Mouse (Mus musculus) midbrain, embryonic 16.5 days (tissue): ENCODE data around the gene Tns4. TPM values are rescaled to one million over a fixed set of nuclear protein-coding genes. Genes with fewer than 3 reads are reported as not detected.

Experiments
- ATAC-seq: fragments of 200-750 bp; cut with Nextera tagmentation; 2 replicates; pipeline ENCODE4 v1.8.0; 2017; ENCODE audit warnings: moderate TSS enrichment
- H3K27ac ChIP-seq: fragments of 300-500 bp; sonication (generic); 2 replicates; pipeline ENCODE4 v1.5.1; 2014; ENCODE audit warnings: mild to moderate bottlenecking, low read length, mixed read lengths
- H3K27me3 ChIP-seq: fragments of 300-500 bp; sonication (generic); 2 replicates; pipeline ENCODE4 v1.6.1; 2014; ENCODE audit warnings: low read depth, low read length, mixed read lengths; ENCODE audit not compliant: control insufficient read depth, insufficient read depth
- H3K36me3 ChIP-seq: fragments of 300-500 bp; sonication (generic); 2 replicates; pipeline ENCODE4 v1.6.1; 2014; ENCODE audit warnings: mild to moderate bottlenecking, low read length, moderate library complexity, mixed read lengths; ENCODE audit not compliant: control insufficient read depth, insufficient read depth
- H3K4me1 ChIP-seq: fragments of 300-500 bp; sonication (generic); 2 replicates; pipeline ENCODE4 v1.6.1; 2014; ENCODE audit warnings: mild to moderate bottlenecking, low read length, mixed read lengths; ENCODE audit not compliant: control insufficient read depth, insufficient read depth
- H3K4me2 ChIP-seq: fragments of 300-500 bp; sonication (generic); 2 replicates; pipeline ENCODE4 v1.6.1; 2014; ENCODE audit warnings: mild to moderate bottlenecking, low read length, mixed read lengths
- H3K4me3 ChIP-seq: fragments of 300-500 bp; sonication (generic); 2 replicates; pipeline ENCODE4 v1.5.1; 2014; ENCODE audit warnings: low read depth, mild to moderate bottlenecking, low read length, moderate library complexity, mixed read lengths
- H3K9ac ChIP-seq: fragments of 300-500 bp; sonication (generic); 2 replicates; pipeline ENCODE4 v1.6.1; 2014; ENCODE audit warnings: low read depth, low read length, mixed read lengths
- H3K9me3 ChIP-seq: fragments of 300-500 bp; sonication (generic); replicated peaks from 2 replicates; pipeline ENCODE4 v1.6.1; 2014; ENCODE audit warnings: mild to moderate bottlenecking, low read length, mixed read lengths; ENCODE audit not compliant: control insufficient read depth, poor library complexity, severe bottlenecking
- WGBS: fragments of 180-500 bp; shearing (Covaris S2); extraction: QIAGEN DNeasy Blood & Tissue Kit; methylation state at CpG from one replicate; pipeline ENCODE4 v1.1.7; 2014; 5-methylcytosine and 5-hydroxymethylcytosine counted together
- polyA plus RNA-seq: library from polyadenylated mRNA; unstranded; fragments of >200 nt; fragmentation: Nextera tagmentation; extraction: Ambion mirVana; gene quantifications from 2 replicates; pipeline ENCODE4 v1.2.1, GENCODE M21; 2015

The Tns4 gene
- polyA plus RNA-seq, 1 experiment from 2014 or later: 0.09 TPM

DNA sequence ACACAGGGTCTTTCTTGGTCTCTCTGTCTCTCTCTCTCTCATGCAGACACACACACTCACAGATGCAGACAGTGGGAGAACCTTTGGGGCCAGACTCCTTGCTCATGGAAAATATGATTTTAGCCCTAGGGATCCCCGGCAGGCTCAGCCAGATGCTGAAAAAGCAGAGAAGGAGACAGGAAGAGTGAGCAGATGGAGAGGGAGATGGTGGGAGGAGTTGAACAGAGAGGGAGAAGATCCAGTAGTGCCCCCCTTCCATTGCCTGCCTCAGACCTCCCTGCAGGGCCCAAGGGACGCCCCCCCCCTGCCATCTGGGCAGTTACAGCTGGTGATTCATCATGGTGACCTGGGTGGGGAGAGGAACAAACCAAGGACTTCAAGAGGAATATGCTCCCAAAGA is 41.5 kb downstream of the Tns4 start:
- Histone ChIP-seq H3K4me2 (no peak overlapping the region), H3K27ac (no peak overlapping the region), H3K9me3 (no peaks in the 10 kb centered on the region), H3K4me3 (no peak overlapping the region), H3K9ac (no peak overlapping the region), H3K36me3 (no peaks in the 10 kb centered on the region), H3K4me1 (no peaks in the 10 kb centered on the region; the same call in none of the 2 replicates), H3K27me3 (no peaks in the 10 kb centered on the region)
- ATAC-seq: no peak
- 64% methylated on average over 2 of the region's 2 CpGs for WGBS

DNA sequence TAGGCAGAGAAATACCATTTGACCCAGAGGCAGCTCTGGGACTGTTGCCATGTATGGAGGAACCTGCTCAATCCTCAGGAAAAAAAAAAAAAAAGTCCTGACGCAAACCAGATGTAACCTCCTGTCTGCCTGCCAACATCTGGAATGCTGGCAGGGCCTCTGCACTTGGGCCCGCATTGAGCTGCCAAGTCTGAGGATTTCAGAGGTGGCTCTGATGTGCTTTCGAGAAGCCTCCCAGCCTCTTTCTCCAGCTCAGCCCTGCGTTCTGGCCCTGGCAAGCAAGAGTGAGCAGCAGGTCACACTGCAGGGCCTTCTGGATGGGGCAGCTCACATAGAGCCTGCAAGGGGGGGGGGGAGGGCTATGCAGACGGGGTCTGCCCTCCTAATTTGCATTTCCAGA is 42.0 kb downstream of the Tns4 start:
- Histone ChIP-seq H3K9ac (no peak overlapping the region), H3K4me1 (no peaks in the 10 kb centered on the region; the same call in none of the 2 replicates), H3K9me3 (no peaks in the 10 kb centered on the region), H3K27me3 (no peaks in the 10 kb centered on the region), H3K27ac (no peak overlapping the region), H3K36me3 (no peaks in the 10 kb centered on the region), H3K4me2 (no peak overlapping the region), H3K4me3 (no peak overlapping the region)
- WGBS: 48% methylated on average over 5 of the region's 5 CpGs
- no peak for ATAC-seq

DNA sequence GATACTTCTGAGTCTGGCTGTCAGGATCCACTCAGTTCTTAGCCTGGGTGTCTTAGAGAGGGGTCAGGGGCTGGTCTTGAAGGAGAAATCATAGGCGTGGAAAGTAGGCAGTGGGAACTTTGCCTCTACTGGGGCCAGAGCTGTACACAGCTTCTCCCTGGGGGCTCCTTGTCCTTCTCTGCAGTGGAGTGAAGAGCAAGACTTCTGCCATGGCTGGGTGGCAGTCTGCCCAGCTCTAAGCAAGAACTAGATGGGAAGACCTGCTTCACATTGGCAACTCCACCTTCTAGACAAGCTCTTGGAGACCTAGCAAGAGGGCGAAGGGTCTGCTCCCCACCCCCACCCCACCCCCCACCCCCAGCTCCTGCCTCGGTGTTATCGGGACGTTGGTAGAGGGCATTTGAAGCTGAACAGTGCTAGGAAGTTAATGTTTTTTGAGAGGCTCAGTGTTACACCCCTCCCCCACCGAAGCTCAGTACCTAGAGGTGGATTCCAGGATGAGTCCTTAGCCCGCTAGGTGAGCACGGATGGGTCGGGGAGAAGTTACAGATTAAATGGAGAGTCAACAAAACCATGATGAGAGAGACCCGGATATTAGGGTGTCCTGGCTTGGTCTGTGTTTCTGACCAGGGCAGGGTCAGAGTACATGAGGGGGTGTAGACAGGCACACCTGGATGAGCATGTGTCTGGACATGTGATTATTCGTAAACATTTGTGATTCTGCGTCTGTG is 43.8 kb downstream of the Tns4 start:
- H3K4me1 ChIP-seq: peaks cover 5% of the 10 kb centered on the region
- 93% methylated on average over 12 of the region's 12 CpGs for WGBS
- ATAC-seq: no peak

DNA sequence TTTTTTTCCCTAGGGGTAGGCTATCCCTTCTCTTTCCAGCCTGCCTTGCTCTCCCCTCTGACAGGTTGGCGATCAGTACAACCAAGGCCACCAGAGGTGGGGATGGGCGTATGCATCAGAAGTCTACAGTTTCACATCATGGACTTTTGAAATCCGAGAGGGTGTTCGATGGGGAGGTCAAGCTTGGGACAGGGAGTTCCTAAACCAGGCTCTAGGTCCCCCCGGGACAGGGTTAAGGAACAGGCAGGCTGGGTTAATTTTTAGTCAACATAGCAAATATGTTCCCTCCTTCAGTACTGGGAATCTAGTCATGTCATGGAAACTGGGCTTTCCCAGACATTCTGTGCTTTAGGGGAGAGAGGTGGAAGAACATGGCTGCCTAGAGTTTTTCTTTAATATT is 44.8 kb downstream of the Tns4 start:
- no peak for ATAC-seq
- Histone ChIP-seq H3K9me3 (no peaks in the 10 kb centered on the region), H3K4me1 (peaks cover 5% of the 10 kb centered on the region), H3K4me3 (no peak overlapping the region), H3K9ac (no peak overlapping the region), H3K4me2 (no peak overlapping the region), H3K27me3 (no peaks in the 10 kb centered on the region), H3K36me3 (no peaks in the 10 kb centered on the region), H3K27ac (no peak overlapping the region)
- 91% methylated on average over 5 of the region's 5 CpGs for WGBS

More for the DNA sequence above, 43.8 kb downstream of the Tns4 start:
- no peak overlapping the region for H3K4me2 ChIP-seq
- H3K9ac ChIP-seq: no peak overlapping the region
- no peak overlapping the region for H3K27ac ChIP-seq
- H3K36me3 ChIP-seq: no peaks in the 10 kb centered on the region
- no peaks in the 10 kb centered on the region for H3K27me3 ChIP-seq
- H3K9me3 ChIP-seq: no peaks in the 10 kb centered on the region
- no peak overlapping the region for H3K4me3 ChIP-seq

DNA sequence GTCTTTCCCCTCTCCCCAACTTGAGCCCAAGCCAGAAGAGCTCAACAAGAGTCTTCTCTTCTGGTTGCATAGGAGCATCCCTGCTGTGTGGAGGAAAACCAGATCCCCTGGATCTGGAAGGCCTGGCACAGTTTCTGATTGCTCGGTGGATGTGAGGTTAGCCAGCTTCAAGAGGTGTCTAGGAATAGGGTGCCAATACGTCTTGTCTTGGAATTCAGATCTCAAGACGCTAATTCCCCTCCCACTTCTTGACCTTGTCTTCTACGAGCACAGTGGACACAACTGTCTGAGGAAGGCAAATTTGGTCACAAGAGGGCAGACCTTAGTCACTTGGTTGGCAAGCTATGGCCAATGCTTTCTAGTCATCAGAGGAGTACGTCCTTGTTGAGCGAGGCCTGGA is 45.5 kb downstream of the Tns4 start:
- no peak overlapping the region for H3K4me2 ChIP-seq
- 86% methylated on average over 6 of the region's 6 CpGs for WGBS
- H3K9ac ChIP-seq: no peak overlapping the region
- H3K27ac ChIP-seq: no peak overlapping the region
- H3K4me3 ChIP-seq: no peak overlapping the region
- no peaks in the 10 kb centered on the region for H3K9me3 ChIP-seq
- peaks cover 5% of the 10 kb centered on the region for H3K4me1 ChIP-seq
- H3K36me3 ChIP-seq: no peaks in the 10 kb centered on the region
- no peak for ATAC-seq
- no peaks in the 10 kb centered on the region for H3K27me3 ChIP-seq

DNA sequence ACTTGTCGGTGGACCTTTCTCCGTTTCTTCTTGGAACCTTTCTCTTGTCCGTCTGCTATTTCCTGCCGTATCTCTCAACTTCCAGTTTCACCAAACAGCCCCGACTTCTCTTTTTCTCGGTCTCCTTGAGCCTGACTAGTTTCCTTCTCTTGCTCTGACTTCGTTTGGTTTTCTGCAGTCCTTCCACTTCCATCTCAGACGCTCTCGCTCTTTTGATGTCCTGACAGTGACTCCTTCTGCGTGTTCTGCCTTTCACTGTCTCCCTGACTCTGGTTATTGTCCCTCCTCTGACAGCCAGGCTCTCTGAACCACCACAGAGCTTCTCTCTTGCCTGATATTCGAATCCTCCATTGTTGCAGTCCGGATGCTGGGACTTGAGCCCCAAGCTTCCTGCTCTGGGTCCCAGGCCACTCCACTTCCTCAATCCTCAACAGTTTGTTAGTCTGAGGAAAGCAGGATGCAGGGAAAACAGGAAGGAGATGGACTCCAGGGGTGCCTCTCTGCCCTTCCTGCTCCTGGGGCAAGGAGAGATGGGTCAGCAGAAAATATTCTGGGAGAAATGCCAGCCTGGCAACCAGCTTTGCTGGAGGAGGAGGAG is 46.2 kb downstream of the Tns4 start:
- H3K4me3 ChIP-seq: peak overlapping the region; percentile 5; the same call in 1 of the 2 replicates
- peak overlapping the region; percentile 98 for H3K4me2 ChIP-seq
- H3K4me1 ChIP-seq: peaks cover 5% of the 10 kb centered on the region
- no peak for ATAC-seq
- H3K36me3 ChIP-seq: no peaks in the 10 kb centered on the region
- H3K9ac ChIP-seq: no peak overlapping the region
- WGBS: 52% methylated on average over 12 of the region's 12 CpGs
- H3K27me3 ChIP-seq: no peaks in the 10 kb centered on the region
- H3K9me3 ChIP-seq: no peaks in the 10 kb centered on the region
- peak overlapping the region; percentile 55 for H3K27ac ChIP-seq

DNA sequence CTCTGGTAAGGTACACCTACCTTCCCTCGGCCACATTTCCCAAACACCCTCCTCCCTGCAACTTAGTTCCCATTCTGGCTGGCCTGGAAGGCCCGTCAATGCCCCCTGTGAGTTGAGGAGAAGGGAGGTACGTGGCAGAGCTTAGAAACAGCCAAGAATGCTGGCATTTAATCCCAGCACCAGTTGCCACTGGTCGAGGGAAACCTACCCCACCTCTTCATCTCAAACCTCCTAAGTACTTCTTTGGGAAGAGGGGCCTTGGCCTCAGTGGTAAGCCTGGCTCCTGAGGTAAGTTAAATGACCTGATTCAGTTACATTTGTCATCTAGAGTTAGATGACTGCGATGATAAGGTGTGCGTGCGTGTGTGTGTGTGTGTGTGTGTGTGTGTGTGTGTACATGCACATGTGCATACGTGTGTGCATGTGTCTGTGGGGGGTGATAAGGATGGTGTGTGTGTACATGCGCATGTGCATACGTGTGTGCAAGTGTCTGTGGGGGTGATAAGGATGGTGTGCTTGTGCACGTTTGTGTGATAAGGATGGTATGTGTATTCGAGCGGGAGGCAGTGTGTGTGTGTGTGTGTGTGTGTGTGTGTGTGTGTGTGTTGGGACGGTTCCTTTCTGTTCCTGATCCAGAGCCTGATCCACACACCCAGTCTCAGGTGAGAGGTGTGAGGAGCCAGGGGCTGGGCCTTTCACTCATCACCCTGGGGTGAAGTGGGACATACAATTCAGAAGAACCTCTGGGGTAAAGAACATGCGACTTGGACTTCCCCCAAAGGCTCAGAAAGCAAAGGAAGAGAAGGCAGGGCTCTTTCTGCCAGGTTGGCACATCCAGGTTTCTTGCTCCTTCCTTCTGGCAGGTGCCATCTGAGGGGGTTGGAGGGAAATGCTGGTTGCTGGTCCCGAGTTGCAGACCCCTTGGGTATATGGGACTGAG is 47.0 kb downstream of the Tns4 start:
- Histone ChIP-seq H3K4me1 (peaks cover 5% of the 10 kb centered on the region), H3K27me3 (no peaks in the 10 kb centered on the region), H3K9me3 (no peaks in the 10 kb centered on the region), H3K4me2 (peak overlapping the region; percentile 98), H3K27ac (peak overlapping the region; percentile 55), H3K9ac (peak overlapping the region; percentile 79), H3K4me3 (peak overlapping the region; percentile 53), H3K36me3 (no peaks in the 10 kb centered on the region)
- WGBS: 61% methylated on average over 16 of the region's 16 CpGs
- no peak for ATAC-seq

DNA sequence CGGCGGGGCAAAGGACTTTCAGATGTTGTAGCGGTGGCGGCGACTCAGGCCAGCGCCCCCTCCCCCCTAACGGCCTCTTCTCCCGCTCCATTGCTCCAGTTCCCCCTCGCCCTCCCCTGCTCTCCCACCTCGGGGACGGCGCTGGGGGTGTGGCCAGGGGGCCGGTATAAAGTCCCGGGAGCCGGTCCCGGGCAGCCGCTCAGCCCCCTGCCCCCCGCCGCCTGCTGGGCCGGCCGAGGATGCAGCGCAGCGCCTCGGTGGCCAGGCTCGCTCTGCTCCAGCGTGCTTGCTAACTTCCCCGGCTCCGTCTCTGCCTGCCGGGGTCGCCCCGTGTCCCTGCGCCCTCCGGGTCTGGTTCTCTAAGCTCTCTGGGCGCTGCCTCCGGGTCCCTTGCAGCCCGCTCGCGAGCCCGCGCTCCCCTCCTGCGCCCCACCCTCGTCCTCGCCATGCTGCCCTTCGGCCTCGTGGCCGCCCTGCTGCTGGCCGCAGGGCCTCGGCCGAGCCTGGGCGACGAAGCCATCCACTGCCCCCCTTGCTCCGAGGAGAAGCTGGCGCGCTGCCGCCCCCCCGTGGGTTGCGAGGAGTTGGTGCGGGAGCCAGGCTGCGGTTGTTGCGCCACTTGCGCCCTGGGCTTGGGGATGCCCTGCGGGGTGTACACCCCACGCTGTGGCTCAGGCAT is 47.9 kb downstream of the Tns4 start, which contains the start of gene Igfbp4:
Gene Igfbp4 (plus strand): TSS at position 194 of the 679 bp plus-strand sequence.
- Histone ChIP-seq H3K27me3 (no peaks in the 10 kb centered on the region), H3K4me2 (peak within 1 kb of the TSS; percentile 98), H3K36me3 (no peaks in the 10 kb centered on the region), H3K4me1 (peaks cover 5% of the 10 kb centered on the region), H3K27ac (peak within 1 kb of the TSS; percentile 53), H3K4me3 (peak within 1 kb of the TSS; percentile 53), H3K9me3 (no peaks in the 10 kb centered on the region), H3K9ac (peak within 1 kb of the TSS; percentile 79)
- peak; percentile 51 for ATAC-seq
- WGBS: 0% methylated on average over 57 of the region's 63 CpGs
